Mouse (Mus musculus): ENCODE measurements around the gene Mblac1.

Gene Mblac1

GRCm38 (mm10) chr5:138193771-138194727 is at the start of gene Mblac1:
Gene Mblac1 (plus strand): TSS chr5:138194314.
- DNase-seq (ENCODE audit: low spot score): peak; percentile 94

- no peak for DNase-seq (ENCODE audit: low spot score)
These were observed 39.7 kb upstream of the Mblac1 start for GRCm38 (mm10) chr5:138154390-138154789.

- peak; percentile 99 for DNase-seq (ENCODE audit: low spot score)
These were observed 38.6 kb upstream of the Mblac1 start, which contains the start of gene Zfp113 for GRCm38 (mm10) chr5:138155443-138155976. Gene Zfp113 (minus strand): TSS chr5:138155744.

GRCm38 (mm10) chr5:138160224-138160762 is 33.8 kb upstream of the Mblac1 start:
- DNase-seq (ENCODE audit: low spot score): no peak

- DNase-seq (ENCODE audit: low spot score): peak; percentile 97
These were observed 33.1 kb upstream of the Mblac1 start, which contains the start of gene Cops6 for GRCm38 (mm10) chr5:138160842-138161665. Gene Cops6 (plus strand): TSS chr5:138161071.

GRCm38 (mm10) chr5:138163046-138163445 is 31.1 kb upstream of the Mblac1 start:
- no peak for DNase-seq (ENCODE audit: low spot score)

GRCm38 (mm10) chr5:138163610-138164009 is 30.5 kb upstream of the Mblac1 start:
- DNase-seq (ENCODE audit: low spot score): no peak

- no peak for DNase-seq (ENCODE audit: low spot score)
These were observed 28.5 kb upstream of the Mblac1 start for GRCm38 (mm10) chr5:138165594-138165993.

- peak; percentile 99 for DNase-seq (ENCODE audit: low spot score)
These were observed 23.1 kb upstream of the Mblac1 start for GRCm38 (mm10) chr5:138170936-138171561.

GRCm38 (mm10) chr5:138171695-138172491 is 22.2 kb upstream of the Mblac1 start, which contains the start of the genes Ap4m1 and Mcm7:
Gene Ap4m1 (plus strand): TSS chr5:138172002.
Gene Mcm7 (minus strand): TSS chr5:138172422.
- peak; percentile 98 for DNase-seq (ENCODE audit: low spot score)

- no peak for DNase-seq (ENCODE audit: low spot score)
These were observed 20.9 kb upstream of the Mblac1 start for GRCm38 (mm10) chr5:138173217-138173616.

- DNase-seq (ENCODE audit: low spot score): peak; percentile 91
These were observed 7.0 kb upstream of the Mblac1 start, which contains the start of the genes Taf6 and Cnpy4 for GRCm38 (mm10) chr5:138186950-138187638. Gene Taf6 (minus strand): TSS chr5:138187451. Gene Cnpy4 (plus strand): TSS chr5:138187485.

- peak; percentile 85 for DNase-seq (ENCODE audit: low spot score)
These were observed 6.3 kb upstream of the Mblac1 start for GRCm38 (mm10) chr5:138187661-138188306.

GRCm38 (mm10) chr5:138194755-138195345 is 736 bp downstream of the Mblac1 start:
- DNase-seq (ENCODE audit: low spot score): peak; percentile 67

- DNase-seq (ENCODE audit: low spot score): no peak
These were observed 1.3 kb downstream of the Mblac1 start for GRCm38 (mm10) chr5:138195463-138195862.

- peak; percentile 20 for DNase-seq (ENCODE audit: low spot score)
These were observed 5.5 kb downstream of the Mblac1 start for GRCm38 (mm10) chr5:138199576-138199975.

GRCm38 (mm10) chr5:138202086-138202485 is 8.0 kb downstream of the Mblac1 start:
- no peak for DNase-seq (ENCODE audit: low spot score)

- DNase-seq (ENCODE audit: low spot score): no peak
These were observed 13.1 kb downstream of the Mblac1 start for GRCm38 (mm10) chr5:138207253-138207652.

- DNase-seq (ENCODE audit: low spot score): no peak
These were observed 13.8 kb downstream of the Mblac1 start for GRCm38 (mm10) chr5:138207873-138208272.

Data from embryo, embryonic 10 days (tissue).